Mouse (Mus musculus): ENCODE measurements around the gene Col24a1.

The Col24a1 gene

DNA sequence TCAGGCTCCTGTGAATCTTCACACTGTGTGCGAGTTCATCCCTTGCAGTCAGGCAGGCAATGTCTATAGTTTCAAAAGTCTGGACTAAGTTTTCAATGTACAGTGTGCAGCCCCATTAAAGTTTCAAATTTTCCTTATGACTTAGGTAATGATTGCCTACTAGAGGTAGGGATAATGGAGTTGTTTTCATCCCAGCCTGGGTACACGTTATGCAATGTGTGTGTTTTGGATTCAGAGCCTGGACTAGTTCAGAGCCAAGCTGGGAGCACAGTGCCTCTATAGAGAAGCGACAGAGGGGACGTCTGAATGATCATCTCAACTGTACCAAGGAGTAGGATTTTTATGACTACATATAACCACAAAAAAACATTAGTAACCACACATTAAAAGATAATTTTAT lies 267.8 kb downstream of the Col24a1 start:
- no peak for DNase-seq (ENCODE audit: low spot score in 2 of 2)

DNA sequence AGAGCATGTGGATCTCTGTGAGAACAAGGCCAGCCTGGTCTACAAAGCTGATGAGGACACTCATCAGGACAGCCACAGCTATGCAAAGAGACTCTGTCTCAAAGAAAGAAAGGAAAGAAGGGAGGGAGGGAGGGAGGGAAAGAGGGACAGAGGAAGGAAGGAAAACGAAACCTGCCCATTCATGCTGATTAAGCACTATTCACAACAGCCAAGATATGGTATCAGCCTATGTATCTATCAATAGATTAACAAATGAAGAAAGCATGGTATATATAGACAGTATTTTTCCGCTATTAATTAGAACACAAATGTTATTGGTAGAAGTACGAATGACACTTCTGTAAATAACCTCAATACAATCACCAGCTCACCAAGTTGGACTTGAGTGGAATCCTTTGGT lies 282.2 kb downstream of the Col24a1 start:
- DNase-seq (ENCODE audit: low spot score in 2 of 2) = no peak

DNA sequence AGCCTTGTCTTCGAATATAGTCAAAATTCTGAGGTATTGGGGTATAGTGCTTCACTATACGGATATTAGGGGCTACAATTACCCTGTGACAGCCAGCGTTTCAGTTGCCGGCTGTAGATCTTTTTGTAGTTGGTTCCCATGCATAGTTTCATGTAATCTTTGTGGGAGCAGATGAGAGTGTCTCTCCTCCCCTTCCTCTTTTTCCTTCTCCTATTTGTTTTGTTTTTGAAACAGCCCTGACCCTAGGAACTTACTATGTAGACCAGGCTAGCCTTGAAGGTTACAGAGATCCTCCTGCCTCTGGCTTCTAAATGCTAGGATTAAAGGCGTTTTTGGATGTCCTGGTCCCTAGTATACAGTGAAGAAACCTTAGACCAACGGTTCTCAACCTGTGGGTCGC lies 283.1 kb downstream of the Col24a1 start:
- DNase-seq (ENCODE audit: low spot score in 2 of 2) = no peak

DNA sequence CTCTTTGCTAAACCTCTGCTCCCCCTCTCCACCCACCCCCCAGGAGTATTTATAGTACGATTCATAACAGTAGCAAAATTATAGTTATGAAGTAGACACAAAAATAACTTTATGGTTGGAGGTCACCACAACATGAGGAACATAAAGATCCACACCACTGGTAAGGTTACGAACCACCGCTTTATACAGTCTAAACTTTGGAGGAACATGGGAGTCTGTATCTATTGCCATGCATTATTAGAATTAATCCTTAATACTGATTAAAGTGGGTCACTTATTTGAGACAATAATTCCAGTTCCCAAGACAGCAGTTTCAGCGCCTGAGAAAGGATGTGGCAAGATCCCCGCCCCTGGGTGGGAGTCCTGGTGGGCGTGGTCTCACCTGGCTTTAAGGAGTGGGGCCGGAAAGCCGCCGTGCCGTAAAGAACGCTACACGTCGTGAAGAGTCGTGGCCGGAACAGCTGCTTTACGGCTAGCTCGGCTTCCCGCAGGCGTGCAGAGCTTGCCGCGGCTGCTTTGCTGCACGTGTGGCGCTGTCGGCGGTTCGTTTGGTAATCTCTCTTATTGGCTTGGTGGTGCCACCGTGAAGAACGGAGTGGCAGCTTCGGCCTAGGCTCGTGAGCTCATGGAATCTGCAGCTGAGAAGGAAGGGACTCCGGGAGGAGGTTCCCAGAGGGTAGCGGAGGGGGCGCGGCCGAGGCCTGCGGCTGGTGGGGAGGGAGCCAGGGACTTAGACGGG lies 283.6 kb downstream of the Col24a1 start, which contains the start of gene Znhit6:
Znhit6 (plus strand) TSS at position 463 of the 739 bp plus-strand sequence.
- peak; percentile 90 to 94 for DNase-seq (ENCODE audit: low spot score in 2 of 2)

DNA sequence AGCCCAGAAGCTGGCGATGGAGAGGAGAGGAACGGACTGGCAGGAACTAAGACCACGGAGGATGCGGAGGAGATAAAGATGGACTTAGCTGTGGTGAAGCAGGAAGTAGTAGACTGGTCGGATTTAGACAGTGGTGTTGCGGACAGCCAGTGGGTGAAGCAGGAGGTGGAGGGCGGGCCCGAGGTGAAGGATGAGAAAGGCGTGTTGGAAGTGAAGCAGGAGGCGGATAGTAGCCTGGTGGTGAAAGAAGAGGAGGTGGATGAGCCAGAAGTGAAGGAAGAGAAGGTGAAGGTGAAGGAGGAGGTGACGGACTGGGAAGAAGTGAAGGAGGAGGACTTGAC lies 284.2 kb downstream of the Col24a1 start:
- no peak for DNase-seq (ENCODE audit: low spot score in 2 of 2)

DNA sequence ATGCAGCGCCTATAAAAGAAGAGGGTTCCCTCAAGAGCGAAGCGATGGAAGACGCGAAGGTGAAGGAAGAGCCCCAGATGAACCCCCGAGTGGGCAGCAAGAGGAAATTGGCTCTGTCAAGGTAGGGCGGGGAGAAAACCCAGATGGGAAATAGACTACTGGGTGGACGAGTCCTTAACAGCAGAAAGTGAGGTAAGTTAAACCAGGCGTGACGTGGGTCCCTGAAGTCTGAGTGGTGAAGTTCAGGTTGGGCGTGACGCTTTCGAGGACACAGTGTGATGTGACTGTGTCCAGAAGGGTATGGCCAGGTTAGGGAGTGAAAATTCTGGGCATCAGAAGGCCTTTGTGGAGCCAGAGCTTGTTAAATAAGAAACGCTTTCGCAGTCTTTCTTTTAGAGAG lies 284.6 kb downstream of the Col24a1 start:
- no peak for DNase-seq (ENCODE audit: low spot score in 2 of 2)

DNA sequence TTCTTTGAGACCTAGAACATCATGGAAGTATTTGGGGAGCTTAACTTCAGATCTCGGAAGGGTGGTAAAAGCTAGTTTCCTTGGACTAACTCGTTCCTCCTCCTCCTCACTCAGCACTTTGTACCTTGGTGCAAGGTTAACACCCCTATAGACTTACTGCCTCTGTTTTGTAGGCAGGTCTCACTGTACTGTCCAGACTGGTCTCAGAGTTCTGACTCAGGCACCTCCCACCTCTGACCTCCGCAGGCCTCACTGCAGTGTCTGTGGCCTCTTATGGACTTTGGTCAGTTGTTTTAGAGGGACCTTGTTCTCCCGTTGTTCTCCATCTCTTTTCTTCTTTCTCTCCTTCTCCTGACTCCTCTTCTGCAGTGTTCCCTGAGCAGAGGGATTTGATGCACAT lies 290.8 kb downstream of the Col24a1 start:
- no peak for DNase-seq (ENCODE audit: low spot score in 2 of 2)

DNA sequence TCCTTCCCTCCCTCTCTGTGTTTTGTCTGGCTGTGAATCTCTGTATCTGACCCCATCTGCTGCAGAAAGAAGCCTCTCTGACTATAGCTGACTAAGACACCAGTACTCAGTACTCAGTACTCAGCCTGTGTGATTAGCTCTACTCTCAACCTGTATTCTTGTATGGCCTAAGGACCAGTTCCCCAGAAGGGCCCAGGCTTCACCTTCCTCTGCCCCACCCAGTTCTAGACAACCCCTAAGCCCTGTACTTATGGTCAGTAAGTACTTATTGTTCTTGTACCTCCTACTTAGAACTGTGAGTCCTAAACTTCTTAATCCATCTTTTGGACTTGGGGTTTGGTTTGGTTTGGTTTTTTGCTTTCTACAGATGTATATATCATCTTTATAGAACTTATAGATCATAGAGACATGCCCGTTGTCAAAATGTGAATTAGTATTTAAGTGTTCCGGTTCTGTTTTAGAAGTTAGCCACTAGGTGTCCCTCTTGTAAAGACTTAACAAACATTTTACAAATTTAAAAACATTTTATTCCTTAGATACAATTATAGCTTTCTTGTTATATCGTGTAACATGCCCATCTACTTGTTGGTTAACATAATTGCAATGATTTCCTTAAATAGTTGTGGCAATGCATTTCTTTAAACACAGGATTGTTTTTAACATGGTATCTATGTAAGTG lies 291.4 kb downstream of the Col24a1 start:
- DNase-seq (ENCODE audit: low spot score in 2 of 2) = no peak

DNA sequence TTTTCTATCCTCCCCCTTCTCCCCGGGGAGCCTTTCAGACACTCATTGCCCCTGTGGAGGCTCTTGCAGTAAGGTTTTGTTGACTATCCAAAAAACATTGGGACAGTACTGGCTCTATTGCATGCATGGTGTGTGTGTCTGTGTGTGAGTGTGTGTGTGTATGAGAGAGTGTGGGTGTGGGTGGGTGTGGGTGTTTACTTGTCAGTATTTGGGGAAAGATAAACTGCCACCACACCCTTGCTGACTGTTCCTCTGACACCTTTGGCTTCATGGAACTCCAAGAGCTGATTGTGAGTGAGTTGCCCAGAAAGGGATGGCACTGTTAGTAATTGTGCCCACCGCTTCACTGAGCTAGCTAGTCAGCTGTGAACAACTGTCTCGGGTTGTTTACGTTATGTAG lies 298.3 kb downstream of the Col24a1 start:
- no peak for DNase-seq (ENCODE audit: low spot score in 2 of 2)

DNA sequence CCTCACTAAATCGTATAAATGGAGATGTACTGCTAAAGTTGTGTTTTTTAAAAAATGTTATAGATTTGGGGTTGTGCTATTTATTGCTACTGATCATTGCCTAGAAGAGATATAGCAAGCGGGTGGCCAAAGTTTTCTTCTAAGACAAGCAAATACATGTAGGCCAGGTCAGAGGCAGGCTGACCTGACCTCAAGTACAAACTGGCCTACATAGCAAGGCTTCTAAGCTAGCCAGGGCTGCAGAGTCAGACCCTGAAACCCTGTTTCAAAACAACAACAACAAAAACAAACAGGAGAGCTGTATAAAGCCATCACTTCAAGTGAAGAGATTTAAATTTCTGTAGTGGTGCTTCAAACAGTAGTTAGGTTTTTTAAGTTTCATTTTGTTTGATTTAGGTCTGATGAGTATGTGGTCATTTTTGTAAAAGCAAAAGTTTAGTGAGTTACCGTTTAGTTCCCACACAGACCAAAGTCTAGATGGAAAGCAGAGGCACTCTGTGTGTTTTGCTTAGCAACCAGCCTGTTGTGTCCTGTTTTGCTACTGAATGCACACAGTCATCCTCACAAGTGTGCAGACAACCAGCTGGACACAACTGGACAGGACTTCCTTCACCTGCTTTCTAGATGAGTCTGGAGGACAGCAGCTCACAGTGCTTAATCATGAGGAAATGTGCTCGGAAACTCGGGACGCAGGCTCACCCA lies 299.7 kb downstream of the Col24a1 start:
- no peak for DNase-seq (ENCODE audit: low spot score in 2 of 2)

DNA sequence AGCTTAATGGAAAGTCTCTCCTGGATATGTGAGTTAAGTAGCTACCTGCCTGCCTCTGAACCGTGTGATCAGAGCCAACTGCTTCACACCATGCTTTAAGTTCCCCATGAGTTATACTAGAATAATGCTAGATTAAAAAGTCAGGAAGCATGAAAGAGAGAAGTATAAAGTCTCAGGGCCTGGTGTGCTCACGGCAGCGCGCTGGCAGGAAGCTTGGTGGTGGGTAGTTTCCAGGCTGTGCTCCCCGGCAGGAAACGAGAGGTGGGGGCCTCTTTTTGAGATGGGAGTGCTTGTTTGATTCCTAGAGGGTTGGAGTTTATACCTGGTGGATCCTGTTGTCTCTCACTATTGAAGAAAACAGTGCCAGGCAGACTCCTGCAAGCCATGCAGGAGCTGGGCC lies 303.1 kb downstream of the Col24a1 start:
- DNase-seq (ENCODE audit: low spot score in 2 of 2) = no peak

DNA sequence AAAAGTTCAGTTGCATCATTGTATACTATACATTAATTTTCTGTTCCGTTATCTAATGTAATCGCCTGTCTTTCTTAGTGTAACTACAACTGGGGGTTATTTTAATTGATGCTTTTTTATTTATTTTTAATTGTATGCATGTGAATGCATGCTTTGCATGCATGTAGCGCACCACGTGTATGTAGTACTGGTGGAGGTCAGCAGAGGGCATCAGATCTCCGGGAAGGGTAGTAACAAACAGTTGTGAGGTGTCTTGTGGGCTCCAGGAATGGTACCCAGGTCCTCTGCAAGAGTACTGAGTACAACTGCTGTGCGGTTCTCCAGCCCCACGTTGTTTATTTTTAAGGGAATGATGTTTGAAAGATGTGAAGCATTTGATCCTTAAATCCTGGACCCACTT lies 306.8 kb downstream of the Col24a1 start:
- no peak for DNase-seq (ENCODE audit: low spot score in 2 of 2)

DNA sequence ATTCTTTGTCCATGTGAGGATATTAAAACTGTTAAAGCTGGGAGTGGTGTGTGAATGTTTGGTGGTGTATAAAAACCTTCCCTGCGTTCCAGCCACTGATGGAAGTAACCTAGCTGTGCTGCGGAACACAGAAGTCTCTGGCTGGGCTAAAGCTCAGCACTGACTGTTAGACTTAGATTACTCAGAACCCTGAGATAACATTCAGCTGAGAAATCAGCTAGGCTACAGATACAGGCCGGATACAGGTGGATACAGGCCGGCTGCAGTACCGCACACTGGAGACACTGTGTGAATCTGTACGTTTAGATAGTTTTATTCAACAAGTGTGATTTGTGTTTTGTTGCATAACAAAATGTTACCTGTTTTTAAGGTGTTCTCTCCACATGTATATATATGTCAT lies 308.5 kb downstream of the Col24a1 start:
- no peak for DNase-seq (ENCODE audit: low spot score in 2 of 2)

DNA sequence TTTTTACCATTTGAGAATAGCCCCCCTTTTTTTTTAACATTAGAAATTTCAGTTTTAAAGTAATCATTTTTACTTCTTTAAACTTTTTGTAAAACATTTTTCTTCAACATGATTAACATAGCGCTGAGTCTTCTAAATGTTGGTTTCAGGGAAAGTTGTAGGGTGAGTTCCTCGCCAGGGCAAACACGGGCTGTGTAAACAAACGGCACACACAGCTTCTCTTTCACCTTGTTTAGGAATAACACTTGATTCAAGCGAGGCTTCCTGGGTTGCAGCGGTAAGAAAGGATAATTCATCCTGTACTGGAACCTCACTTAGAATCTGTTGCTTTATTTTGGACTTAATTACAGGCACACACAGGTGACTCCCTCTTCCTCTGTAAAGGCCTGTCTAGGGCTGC lies 309.1 kb downstream of the Col24a1 start:
- no peak for DNase-seq (ENCODE audit: low spot score in 2 of 2)
